7 mouse cellular contexts compared by ENCODE assay signal in genomic region chr17:46771616-46772015, GRCm38 (mm10). TPM values are rescaled to one million over a fixed set of nuclear protein-coding genes. Genes with fewer than 3 reads are reported as not detected.
DNase-seq lines count a peak whose midpoint lies in the region; ATAC-seq and TF ChIP-seq lines count a peak whose summit lies in the region.

No protein-coding gene starts in this region.

- H3K4me3 ChIP-seq in embryonic facial prominence, embryonic 15.5 days (replicated peaks): peak overlapping the region; percentile 98
- peak overlapping the region; percentile 67 for H3K4me3 ChIP-seq in hindbrain, postnatal 0 days (ENCODE audit: low read length)
- H3K4me3 ChIP-seq in midbrain, postnatal 0 days (ENCODE audit: low read depth, low read length): peak overlapping the region; percentile 80

- H3K27me3 ChIP-seq in embryonic facial prominence, embryonic 15.5 days: no peaks in the 10 kb centered on the region
- no peaks in the 10 kb centered on the region for H3K27me3 ChIP-seq in hindbrain, postnatal 0 days (ENCODE audit: insufficient read depth, low read length)
- no peaks in the 10 kb centered on the region for H3K27me3 ChIP-seq in midbrain, postnatal 0 days (ENCODE audit: insufficient read depth, low read length)

- TF ChIP-seq CTCF in hindbrain, postnatal 0 days (IDR thresholded peaks at IDR 0.05; ENCODE audit: low read depth): no peak
- TF ChIP-seq CTCF in midbrain, postnatal 0 days (IDR thresholded peaks at IDR 0.05): no peak

- peak overlapping the region; percentile 91 for H3K27ac ChIP-seq in embryonic facial prominence, embryonic 15.5 days (replicated peaks)
- H3K27ac ChIP-seq in hindbrain, postnatal 0 days: peak overlapping the region; percentile 70
- 0 out of 2 replicates have a peak overlapping the region, but pooled peaks have one; percentile 80 for H3K27ac ChIP-seq in midbrain, postnatal 0 days (ENCODE audit: low read depth, low read length)

- 63% methylated on average over 17 of the region's 17 CpGs for WGBS in embryonic facial prominence, embryonic 15.5 days
- WGBS in hindbrain, postnatal 0 days: 57% methylated on average over 17 of the region's 17 CpGs
- WGBS in midbrain, postnatal 0 days: 64% methylated on average over 17 of the region's 17 CpGs

- peak overlapping the region; percentile 80 for H3K4me2 ChIP-seq in embryonic facial prominence, embryonic 15.5 days (replicated peaks)
- H3K4me2 ChIP-seq in hindbrain, postnatal 0 days (ENCODE audit: low read depth, low read length): peak overlapping the region; percentile 98
- peak overlapping the region; percentile 93 for H3K4me2 ChIP-seq in midbrain, postnatal 0 days (ENCODE audit: low read depth, low read length, poor library complexity, severe bottlenecking)

- no peaks in the 10 kb centered on the region for H3K9me3 ChIP-seq in embryonic facial prominence, embryonic 15.5 days (replicated peaks)
- H3K9me3 ChIP-seq in hindbrain, postnatal 0 days (ENCODE audit: low read length): no peaks in the 10 kb centered on the region
- H3K9me3 ChIP-seq in midbrain, postnatal 0 days (ENCODE audit: low read length): no peaks in the 10 kb centered on the region

- peaks cover 12% of the 10 kb centered on the region for H3K4me1 ChIP-seq in embryonic facial prominence, embryonic 15.5 days
- no peaks in the 10 kb centered on the region; the same call in 1 of the 2 replicates for H3K4me1 ChIP-seq in hindbrain, postnatal 0 days (ENCODE audit: insufficient read depth, low read length)
- no peaks in the 10 kb centered on the region for H3K4me1 ChIP-seq in midbrain, postnatal 0 days (ENCODE audit: insufficient read depth, low read length)

- peak overlapping the region; percentile 33; the same call in 1 of the 2 replicates for H3K9ac ChIP-seq in embryonic facial prominence, embryonic 15.5 days
- H3K9ac ChIP-seq in hindbrain, postnatal 0 days (replicated peaks; ENCODE audit: low read length): peak overlapping the region; percentile 68; the same call in 1 of the 2 replicates
- H3K9ac ChIP-seq in midbrain, postnatal 0 days (replicated peaks; ENCODE audit: low read length, poor library complexity, severe bottlenecking): peak overlapping the region; percentile 76

- H3K36me3 ChIP-seq in embryonic facial prominence, embryonic 15.5 days: peaks cover 26% of the 10 kb centered on the region
- H3K36me3 ChIP-seq in hindbrain, postnatal 0 days (ENCODE audit: insufficient read depth, low read length): peaks cover 21% of the 10 kb centered on the region
- peaks cover 12% of the 10 kb centered on the region for H3K36me3 ChIP-seq in midbrain, postnatal 0 days (ENCODE audit: insufficient read depth, low read length)

- ATAC-seq in embryonic facial prominence, embryonic 15.5 days (ENCODE audit: insufficient number of reproducible peaks, low FRiP score, low TSS enrichment, low read depth): no peak
- no peak for ATAC-seq in hindbrain, postnatal 0 days
- no peak for ATAC-seq in midbrain, postnatal 0 days (ENCODE audit: low FRiP score)

- peak; percentile 20 for DNase-seq in kidney, postnatal 14 days
- no peak for DNase-seq in kidney, adult 18-20 months
- no peak for DNase-seq in hindbrain, postnatal 0 days (ENCODE audit: low spot score)
- no peak for DNase-seq in midbrain, postnatal 0 days (ENCODE audit: low spot score)
- DNase-seq in gastrocnemius, postnatal 4 days (ENCODE audit: low spot score in 2 of 2): no peak
- no peak for DNase-seq in layer of hippocampus, adult 9-11 months

RNA-seq across cellular contexts. Expression of gene 2310039H08Rik, which starts 0.8 kb away (rescaled TPM):
- 82.4 and 84.0 TPM in 2 replicates for polyA plus RNA-seq in embryonic facial prominence, embryonic 15.5 days (2015; fragmentation: Nextera tagmentation; extraction: Ambion mirVana)
- 44.9 and 46.4 TPM in 2 replicates for total RNA-seq in hindbrain, postnatal 0 days (2014; rRNA removed)
- 64.7 TPM in 2 replicates for polyA plus RNA-seq in hindbrain, postnatal 0 days (2015; fragmentation: Nextera tagmentation; extraction: Ambion mirVana)
- 39.2 and 39.3 TPM in 2 replicates for total RNA-seq in midbrain, postnatal 0 days (2014; rRNA removed)
- 56.6 and 59.2 TPM in 2 replicates for polyA plus RNA-seq in midbrain, postnatal 0 days (2015; fragmentation: Nextera tagmentation; extraction: Ambion mirVana)
- total RNA-seq in gastrocnemius, postnatal 4 days (2021): 10 to 100 TPM; 34.7 to 43.2 TPM

RNA-seq across cellular contexts. Expression of gene Ptcra, which starts 8.1 kb away (rescaled TPM):
- polyA plus RNA-seq in embryonic facial prominence, embryonic 15.5 days (2015; fragmentation: Nextera tagmentation; extraction: Ambion mirVana): 0.41 and 0.47 TPM in 2 replicates
- total RNA-seq in hindbrain, postnatal 0 days (2014; rRNA removed): not detected in 2 replicates
- polyA plus RNA-seq in hindbrain, postnatal 0 days (2015; fragmentation: Nextera tagmentation; extraction: Ambion mirVana): 0.11 and 0.42 TPM in 2 replicates
- total RNA-seq in midbrain, postnatal 0 days (2014; rRNA removed): not detected in 2 replicates
- polyA plus RNA-seq in midbrain, postnatal 0 days (2015; fragmentation: Nextera tagmentation; extraction: Ambion mirVana): 0.17 and 0.20 TPM in 2 replicates
- total RNA-seq in gastrocnemius, postnatal 4 days (2021): not detected

RNA-seq across cellular contexts. Expression of gene Rpl7l1, which starts 10.9 kb away (rescaled TPM):
- polyA plus RNA-seq in embryonic facial prominence, embryonic 15.5 days (2015; fragmentation: Nextera tagmentation; extraction: Ambion mirVana): 136 and 145 TPM in 2 replicates
- total RNA-seq in hindbrain, postnatal 0 days (2014; rRNA removed): 39.4 and 39.8 TPM in 2 replicates
- 72.1 and 80.0 TPM in 2 replicates for polyA plus RNA-seq in hindbrain, postnatal 0 days (2015; fragmentation: Nextera tagmentation; extraction: Ambion mirVana)
- total RNA-seq in midbrain, postnatal 0 days (2014; rRNA removed): 42.3 and 43.2 TPM in 2 replicates
- 67.6 and 69.7 TPM in 2 replicates for polyA plus RNA-seq in midbrain, postnatal 0 days (2015; fragmentation: Nextera tagmentation; extraction: Ambion mirVana)
- 10 to 100 TPM; 71.1 to 76.2 TPM for total RNA-seq in gastrocnemius, postnatal 4 days (2021)

RNA-seq across cellular contexts. Expression of gene Cnpy3, which starts 19.6 kb away (rescaled TPM):
- 74.2 and 78.2 TPM in 2 replicates for polyA plus RNA-seq in embryonic facial prominence, embryonic 15.5 days (2015; fragmentation: Nextera tagmentation; extraction: Ambion mirVana)
- total RNA-seq in hindbrain, postnatal 0 days (2014; rRNA removed): 79.1 and 88.9 TPM in 2 replicates
- 70.9 and 72.4 TPM in 2 replicates for polyA plus RNA-seq in hindbrain, postnatal 0 days (2015; fragmentation: Nextera tagmentation; extraction: Ambion mirVana)
- 62.0 and 74.6 TPM in 2 replicates for total RNA-seq in midbrain, postnatal 0 days (2014; rRNA removed)
- polyA plus RNA-seq in midbrain, postnatal 0 days (2015; fragmentation: Nextera tagmentation; extraction: Ambion mirVana): 70.7 and 74.4 TPM in 2 replicates
- 10 to 100 TPM; 26.4 to 27.8 TPM for total RNA-seq in gastrocnemius, postnatal 4 days (2021)

RNA-seq across cellular contexts. Expression of gene Gnmt, which starts 42.6 kb away (rescaled TPM):
- polyA plus RNA-seq in embryonic facial prominence, embryonic 15.5 days (2015; fragmentation: Nextera tagmentation; extraction: Ambion mirVana): 2.0 and 2.1 TPM in 2 replicates
- total RNA-seq in hindbrain, postnatal 0 days (2014; rRNA removed): 0.25 and 1.2 TPM in 2 replicates
- polyA plus RNA-seq in hindbrain, postnatal 0 days (2015; fragmentation: Nextera tagmentation; extraction: Ambion mirVana): 5.6 and 6.4 TPM in 2 replicates
- total RNA-seq in midbrain, postnatal 0 days (2014; rRNA removed): 0.27 and 0.57 TPM in 2 replicates
- polyA plus RNA-seq in midbrain, postnatal 0 days (2015; fragmentation: Nextera tagmentation; extraction: Ambion mirVana): 0.88 and 1.5 TPM in 2 replicates
- under 1 TPM; 0.44 to 0.52 TPM for total RNA-seq in gastrocnemius, postnatal 4 days (2021)
